Mouse (Mus musculus) neural tube, embryonic 12.5 days (tissue): ENCODE data around the gene Bdnf. TPM values are rescaled to one million over a fixed set of nuclear protein-coding genes. Genes with fewer than 3 reads are reported as not detected.

Experiments used
- ATAC-seq: fragments of 200-750 bp; cut with Nextera tagmentation; 2 replicates; pipeline ENCODE4 v1.8.0; 2017; ENCODE audit warnings: low read depth, mild to moderate bottlenecking, moderate TSS enrichment, moderate library complexity; ENCODE audit not compliant: low FRiP score
- H3K27ac ChIP-seq: fragments of 300-500 bp; sonication (generic); 2 replicates; pipeline ENCODE4 v1.5.1; 2016
- H3K27me3 ChIP-seq: fragments of 300-500 bp; sonication (generic); replicated peaks from 2 replicates; pipeline ENCODE4 v1.6.1; 2016; ENCODE audit warnings: mild to moderate bottlenecking
- H3K36me3 ChIP-seq: fragments of 300-500 bp; sonication (generic); 2 replicates; pipeline ENCODE4 v1.6.1; 2016; ENCODE audit warnings: mild to moderate bottlenecking
- H3K4me1 ChIP-seq: fragments of 300-500 bp; sonication (generic); 2 replicates; pipeline ENCODE4 v1.6.1; 2016
- H3K4me2 ChIP-seq: fragments of 300-500 bp; sonication (generic); replicated peaks from 2 replicates; pipeline ENCODE4 v1.6.1; 2016; ENCODE audit warnings: mild to moderate bottlenecking
- H3K4me3 ChIP-seq: fragments of 300-500 bp; sonication (generic); 2 replicates; pipeline ENCODE4 v1.5.1; 2016
- H3K9ac ChIP-seq: fragments of 300-500 bp; sonication (generic); 2 replicates; pipeline ENCODE4 v1.6.1; 2016; ENCODE audit warnings: mild to moderate bottlenecking
- H3K9me3 ChIP-seq: fragments of 300-500 bp; sonication (generic); 2 replicates; pipeline ENCODE4 v1.6.1; 2016; ENCODE audit warnings: mild to moderate bottlenecking
- WGBS: fragments of 180-500 bp; shearing (Covaris S2); methylation state at CpG from one replicate; pipeline ENCODE4 v1.1.7; 2016; 5-methylcytosine and 5-hydroxymethylcytosine counted together
- polyA plus RNA-seq: library from polyadenylated mRNA; unstranded; fragments of >200 nt; fragmentation: Nextera tagmentation; extraction: Ambion mirVana; gene quantifications from 2 replicates; pipeline ENCODE4 v1.2.1, GENCODE M21; 2016

Gene Bdnf
- polyA plus RNA-seq = 1.9 and 2.7 TPM in 2 replicates

GRCm38 (mm10) chr2:109674532-109674931 is at the start of gene Bdnf:
Bdnf (plus strand) TSS chr2:109674700.
- H3K9ac ChIP-seq = no peak within 1 kb of the TSS
- 2% methylated on average over 15 of the region's 15 CpGs for WGBS

DNA sequence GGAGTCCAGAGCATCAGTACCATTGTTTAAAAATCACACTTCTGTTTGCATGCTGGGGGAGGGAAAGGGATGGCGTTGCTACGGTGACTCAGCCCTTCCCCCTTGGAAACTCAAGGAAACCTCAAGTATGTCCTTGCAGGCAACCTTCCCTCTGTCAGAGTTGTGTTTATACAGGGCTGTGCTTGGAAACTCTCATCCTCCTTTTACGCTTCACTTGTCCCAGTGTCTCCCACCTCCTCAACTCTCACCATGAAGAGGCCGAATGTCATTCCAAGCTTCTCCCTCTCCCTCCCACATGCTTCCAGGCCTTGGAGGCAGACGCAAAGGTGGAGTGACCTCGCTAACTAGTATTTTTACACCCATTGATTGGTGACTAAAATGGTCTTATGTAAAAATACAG is 47.6 kb upstream of the Bdnf start:
- H3K9me3 ChIP-seq = no peaks in the 10 kb centered on the region
- ATAC-seq = no peak
- H3K27ac ChIP-seq = no peak overlapping the region
- H3K36me3 ChIP-seq = no peaks in the 10 kb centered on the region
- no peaks in the 10 kb centered on the region for H3K27me3 ChIP-seq
- H3K4me3 ChIP-seq = no peak overlapping the region
- no peak overlapping the region for H3K9ac ChIP-seq
- no peak overlapping the region for H3K4me2 ChIP-seq
- WGBS = 73% methylated on average over 6 of the region's 6 CpGs
- no peaks in the 10 kb centered on the region for H3K4me1 ChIP-seq

More at GRCm38 (mm10) chr2:109674532-109674931, at the start of gene Bdnf:
- Histone ChIP-seq H3K4me2 (peak within 1 kb of the TSS; percentile 94), H3K27ac (no peak within 1 kb of the TSS), H3K36me3 (no peaks in the 10 kb centered on the region), H3K4me1 (peaks cover 22% of the 10 kb centered on the region), H3K27me3 (peaks cover 40% of the 10 kb centered on the region), H3K9me3 (no peaks in the 10 kb centered on the region), H3K4me3 (peak within 1 kb of the TSS; percentile 38)
- ATAC-seq = no peak

GRCm38 (mm10) chr2:109673509-109674455 is 718 bp upstream of the Bdnf start:
- no peaks in the 10 kb centered on the region for H3K9me3 ChIP-seq
- WGBS = under 1% methylated on average over 48 of the region's 48 CpGs
- H3K4me3 ChIP-seq = peak overlapping the region; percentile 38
- H3K36me3 ChIP-seq = no peaks in the 10 kb centered on the region
- H3K9ac ChIP-seq = no peak overlapping the region
- H3K27ac ChIP-seq = no peak overlapping the region
- peaks cover 22% of the 10 kb centered on the region for H3K4me1 ChIP-seq
- ATAC-seq = no peak
- H3K27me3 ChIP-seq = peaks cover 40% of the 10 kb centered on the region
- H3K4me2 ChIP-seq = peak overlapping the region; percentile 74

GRCm38 (mm10) chr2:109675051-109675450 is 551 bp downstream of the Bdnf start:
- Histone ChIP-seq H3K4me1 (peaks cover 22% of the 10 kb centered on the region), H3K9ac (no peak overlapping the region), H3K4me3 (no peak overlapping the region), H3K4me2 (peak overlapping the region; percentile 74), H3K27ac (no peak overlapping the region), H3K27me3 (peaks cover 40% of the 10 kb centered on the region), H3K9me3 (no peaks in the 10 kb centered on the region), H3K36me3 (no peaks in the 10 kb centered on the region)
- WGBS = 10% methylated on average over 11 of the region's 11 CpGs
- ATAC-seq = no peak

DNA sequence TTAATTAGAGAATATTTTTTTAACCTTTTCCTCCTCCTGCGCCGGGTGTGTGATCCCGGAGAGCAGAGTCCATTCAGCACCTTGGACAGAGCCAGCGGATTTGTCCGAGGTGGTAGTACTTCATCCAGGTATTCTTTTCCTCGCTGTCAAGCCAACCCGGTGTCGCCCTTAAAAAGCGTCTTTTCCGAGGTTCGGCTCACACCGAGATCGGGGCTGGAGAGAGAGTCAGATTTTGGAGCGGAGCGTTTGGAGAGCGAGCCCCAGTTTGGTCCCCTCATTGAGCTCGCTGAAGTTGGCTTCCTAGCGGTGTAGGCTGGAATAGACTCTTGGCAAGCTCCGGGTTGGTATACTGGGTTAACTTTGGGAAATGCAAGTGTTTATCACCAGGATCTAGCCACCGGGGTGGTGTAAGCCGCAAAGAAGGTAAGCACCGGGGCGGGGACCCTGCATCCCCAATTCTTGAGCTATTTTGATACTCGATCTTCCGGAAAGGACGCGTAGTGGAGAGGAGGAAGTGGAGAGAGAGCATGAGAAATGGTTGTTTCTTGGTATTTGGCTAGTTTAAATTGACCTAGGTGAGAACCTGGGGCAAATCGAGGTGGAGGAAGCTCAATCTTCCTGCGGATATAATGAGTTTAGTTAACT is 1.6 kb downstream of the Bdnf start:
- H3K4me1 ChIP-seq = peaks cover 22% of the 10 kb centered on the region
- H3K27me3 ChIP-seq = peaks cover 40% of the 10 kb centered on the region
- no peak for ATAC-seq

GRCm38 (mm10) chr2:109676618-109676974 is 2.1 kb downstream of the Bdnf start:
- ATAC-seq = no peak
- peak overlapping the region; percentile 67; the same call in 1 of the 2 replicates for H3K9ac ChIP-seq
- peaks cover 22% of the 10 kb centered on the region for H3K4me1 ChIP-seq
- H3K4me2 ChIP-seq = peak overlapping the region; percentile 94
- no peaks in the 10 kb centered on the region for H3K36me3 ChIP-seq
- H3K27ac ChIP-seq = no peak overlapping the region
- 7% methylated on average over 6 of the region's 6 CpGs for WGBS
- H3K4me3 ChIP-seq = peak overlapping the region; percentile 65
- H3K9me3 ChIP-seq = no peaks in the 10 kb centered on the region
- peaks cover 40% of the 10 kb centered on the region for H3K27me3 ChIP-seq

More for the DNA sequence above, 1.6 kb downstream of the Bdnf start:
- no peaks in the 10 kb centered on the region for H3K9me3 ChIP-seq
- H3K27ac ChIP-seq = no peak overlapping the region
- WGBS = 1% methylated on average over 29 of the region's 29 CpGs
- H3K4me3 ChIP-seq = peak overlapping the region; percentile 65
- peak overlapping the region; percentile 94 for H3K4me2 ChIP-seq
- no peak overlapping the region; the same call in 1 of the 2 replicates for H3K9ac ChIP-seq
- H3K36me3 ChIP-seq = no peaks in the 10 kb centered on the region

DNA sequence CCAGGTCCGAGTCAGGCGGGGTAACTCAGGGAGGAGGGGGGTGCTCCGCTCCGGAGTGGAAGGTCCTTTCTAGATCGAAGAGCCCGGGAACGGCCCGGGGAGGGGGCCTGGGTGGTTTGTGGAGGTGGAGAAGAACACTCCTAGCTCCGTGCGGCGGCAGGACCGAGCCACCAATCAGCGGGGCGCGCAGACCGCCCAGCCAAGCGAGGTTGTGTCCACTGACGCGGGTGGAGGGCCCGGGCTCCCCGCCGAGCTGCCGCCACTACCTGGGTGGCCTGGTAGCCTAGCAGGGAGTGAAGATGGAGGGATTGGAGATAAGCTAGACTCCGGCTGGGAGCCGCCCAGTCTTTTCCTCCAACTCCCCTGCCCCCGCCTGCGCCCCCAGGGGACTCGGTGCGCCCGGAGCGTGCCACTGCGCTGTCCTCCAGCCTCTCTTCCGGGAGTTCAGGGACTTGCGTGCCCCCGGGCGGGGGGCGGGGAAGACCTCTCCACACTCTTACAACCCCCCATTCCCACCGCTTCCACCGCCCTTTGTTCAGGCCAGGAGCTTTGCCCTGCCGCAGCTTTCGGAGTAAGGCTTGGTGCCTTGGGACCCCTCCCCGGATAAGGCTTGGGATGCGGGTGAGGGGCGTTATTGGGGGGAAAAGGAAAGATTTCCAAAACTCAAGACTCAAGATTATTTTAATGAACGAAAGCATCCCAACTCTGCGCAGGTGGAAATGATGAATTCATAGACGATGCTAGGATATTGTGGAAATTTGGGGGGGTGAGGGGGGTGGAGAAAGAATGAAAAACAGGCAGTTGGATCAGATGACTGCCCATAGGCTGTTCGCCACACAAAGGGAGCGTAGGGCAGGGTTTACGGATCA is 3.0 kb downstream of the Bdnf start:
- Histone ChIP-seq H3K36me3 (no peaks in the 10 kb centered on the region), H3K9ac (peak overlapping the region; percentile 67), H3K9me3 (no peaks in the 10 kb centered on the region), H3K4me2 (peak overlapping the region; percentile 94), H3K27ac (peak overlapping the region; percentile 82), H3K27me3 (peaks cover 40% of the 10 kb centered on the region), H3K4me1 (peaks cover 22% of the 10 kb centered on the region), H3K4me3 (peak overlapping the region; percentile 65)
- peak; percentile 93 for ATAC-seq
- under 1% methylated on average over 50 of the region's 50 CpGs for WGBS

GRCm38 (mm10) chr2:109678090-109678409 is 3.5 kb downstream of the Bdnf start:
- Histone ChIP-seq H3K9ac (peak overlapping the region; percentile 67; the same call in 1 of the 2 replicates), H3K4me3 (peak overlapping the region; percentile 65), H3K27ac (peak overlapping the region; percentile 82; the same call in 1 of the 2 replicates), H3K4me1 (peaks cover 22% of the 10 kb centered on the region), H3K9me3 (no peaks in the 10 kb centered on the region), H3K36me3 (no peaks in the 10 kb centered on the region), H3K4me2 (peak overlapping the region; percentile 94), H3K27me3 (peaks cover 40% of the 10 kb centered on the region)
- ATAC-seq = peak; percentile 89
- under 1% methylated on average over 18 of the region's 18 CpGs for WGBS

GRCm38 (mm10) chr2:109678454-109678853 is 4.0 kb downstream of the Bdnf start:
- Histone ChIP-seq H3K9me3 (no peaks in the 10 kb centered on the region), H3K9ac (peak overlapping the region; percentile 67; the same call in 1 of the 2 replicates), H3K27ac (no peak overlapping the region), H3K4me2 (peak overlapping the region; percentile 94), H3K4me3 (peak overlapping the region; percentile 65), H3K27me3 (peaks cover 40% of the 10 kb centered on the region), H3K36me3 (no peaks in the 10 kb centered on the region), H3K4me1 (peaks cover 20% of the 10 kb centered on the region)
- WGBS = 2% methylated on average over 8 of the region's 8 CpGs
- ATAC-seq = no peak

DNA sequence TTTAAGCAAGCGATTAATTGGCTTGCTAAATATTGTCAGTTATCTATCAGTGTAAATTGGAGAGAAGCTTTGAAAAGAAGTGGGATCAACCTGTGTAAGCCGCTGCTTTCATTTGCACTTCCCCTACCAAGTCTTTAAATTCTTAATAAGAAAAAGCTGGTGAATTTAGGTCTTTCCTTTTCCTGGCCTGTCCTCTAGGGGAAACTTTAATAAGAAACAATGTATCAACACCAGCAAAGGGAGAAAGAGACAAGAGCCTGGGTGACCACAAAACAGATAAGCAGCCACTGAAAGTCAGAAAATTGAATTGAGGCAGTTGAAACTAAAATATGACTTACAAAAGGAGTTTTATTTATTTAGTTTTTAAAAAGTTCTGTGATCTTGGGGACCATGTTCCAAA is 4.9 kb downstream of the Bdnf start:
- H3K4me2 ChIP-seq = no peak overlapping the region
- H3K9me3 ChIP-seq = no peaks in the 10 kb centered on the region
- H3K27me3 ChIP-seq = peaks cover 30% of the 10 kb centered on the region
- peaks cover 10% of the 10 kb centered on the region; the same call in 1 of the 2 replicates for H3K4me1 ChIP-seq
- H3K4me3 ChIP-seq = no peak overlapping the region
- 69% methylated on average over 2 of the region's 2 CpGs for WGBS
- no peak for ATAC-seq
- no peak overlapping the region for H3K9ac ChIP-seq
- no peak overlapping the region for H3K27ac ChIP-seq
- H3K36me3 ChIP-seq = no peaks in the 10 kb centered on the region

DNA sequence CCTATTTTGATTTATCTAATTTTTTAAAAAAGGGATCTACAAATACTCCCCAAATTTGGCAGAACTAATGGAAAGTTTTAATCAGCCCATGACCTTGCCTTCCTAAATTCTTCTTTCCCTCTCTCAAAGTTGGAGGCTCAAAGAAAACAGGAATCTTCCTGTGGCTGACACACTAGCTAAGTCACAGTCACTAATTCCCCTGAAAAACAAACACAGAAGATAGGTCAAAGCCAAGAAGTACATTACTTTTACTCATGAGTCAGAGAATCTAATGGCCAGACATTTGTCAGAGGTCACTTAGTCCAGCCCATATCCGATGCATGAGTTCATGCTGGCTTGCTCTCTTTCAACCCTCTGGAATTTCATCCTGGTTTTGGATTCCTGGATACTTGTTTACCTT is 6.6 kb downstream of the Bdnf start:
- Histone ChIP-seq H3K9me3 (no peaks in the 10 kb centered on the region), H3K4me3 (no peak overlapping the region), H3K9ac (no peak overlapping the region), H3K4me1 (peaks cover 3% of the 10 kb centered on the region; the same call in 1 of the 2 replicates), H3K4me2 (no peak overlapping the region), H3K27me3 (peaks cover 14% of the 10 kb centered on the region), H3K27ac (no peak overlapping the region), H3K36me3 (no peaks in the 10 kb centered on the region)
- no peak for ATAC-seq
- WGBS = 85% methylated on average over 1 of the region's 1 CpGs
